Comparison of ENCODE assay signal across 9 mouse cellular contexts in genomic region chr4:139490413-139491055, GRCm38 (mm10). TPM values are rescaled to one million over a fixed set of nuclear protein-coding genes. Genes with fewer than 3 reads are reported as not detected.
A peak's percentile ranks its signal among the peaks of the same experiment; 100 is the strongest.
DNase-seq lines count a peak whose midpoint lies in the region; ATAC-seq lines count a peak whose summit lies in the region.
"Had no signal": no experiment of that assay in that cellular context is flagged by ENCODE, and none has a peak within 500 bp of the region (broad histone marks: within the 10 kb centered on the region; RNA-seq: fewer than 3 reads in every experiment).

No protein-coding gene starts in this region.

- H3K36me3 ChIP-seq in hindbrain, embryonic 15.5 days, result peaks cover 39% of the 10 kb centered on the region
- H3K36me3 ChIP-seq in hindbrain, embryonic 14.5 days (replicated peaks; ENCODE audit: control insufficient read depth, insufficient read depth), result peaks cover 58% of the 10 kb centered on the region
- peaks cover 65% of the 10 kb centered on the region for H3K36me3 ChIP-seq in kidney, embryonic 15.5 days

- H3K27me3 ChIP-seq in hindbrain, embryonic 15.5 days, result no peaks in the 10 kb centered on the region
- no peaks in the 10 kb centered on the region for H3K27me3 ChIP-seq in hindbrain, embryonic 14.5 days (ENCODE audit: control insufficient read depth, insufficient read depth, low read length)
- no peaks in the 10 kb centered on the region for H3K27me3 ChIP-seq in kidney, embryonic 15.5 days

- intact Hi-C loops in heart, postnatal 36 days (cut with DNase I), result no loop called here

- ATAC-seq in hindbrain, embryonic 15.5 days (ENCODE audit: low FRiP score, low read depth), result no peak
- ATAC-seq in hindbrain, embryonic 14.5 days (ENCODE audit: low FRiP score), result no peak
- ATAC-seq in monocyte, adult 5-6 weeks (replicated peaks; ENCODE audit: insufficient number of reproducible peaks, low FRiP score, low TSS enrichment, poor library complexity, severe bottlenecking), result 0 out of 2 replicates have a peak, but pooled peaks have one; percentile 8
- no peak for ATAC-seq in megakaryocyte progenitor cell, adult 5-6 weeks (replicated peaks; ENCODE audit: poor library complexity)
- no peak for ATAC-seq in kidney, embryonic 15.5 days (replicated peaks; ENCODE audit: low FRiP score)

- 76% methylated on average over 11 of the region's 11 CpGs for WGBS in hindbrain, embryonic 15.5 days
- WGBS in hindbrain, embryonic 14.5 days, result 86% methylated on average over 11 of the region's 11 CpGs
- WGBS in kidney, embryonic 15.5 days, result 82% methylated on average over 11 of the region's 11 CpGs

- no peaks in the 10 kb centered on the region; the same call in 1 of the 2 replicates for H3K4me1 ChIP-seq in hindbrain, embryonic 15.5 days (replicated peaks)
- H3K4me1 ChIP-seq in hindbrain, embryonic 14.5 days (replicated peaks; ENCODE audit: control insufficient read depth, insufficient read depth, low read length), result no peaks in the 10 kb centered on the region
- peaks cover 9% of the 10 kb centered on the region; the same call in 1 of the 2 replicates for H3K4me1 ChIP-seq in kidney, embryonic 15.5 days

- H3K4me2 ChIP-seq in hindbrain, embryonic 15.5 days, result no peak overlapping the region
- H3K4me2 ChIP-seq in hindbrain, embryonic 14.5 days (replicated peaks), result no peak overlapping the region
- no peak overlapping the region for H3K4me2 ChIP-seq in kidney, embryonic 15.5 days

- H3K4me3 ChIP-seq in hindbrain, embryonic 15.5 days, result no peak overlapping the region
- no peak overlapping the region for H3K4me3 ChIP-seq in hindbrain, embryonic 14.5 days (replicated peaks; ENCODE audit: low read length)
- no peak overlapping the region for H3K4me3 ChIP-seq in kidney, embryonic 15.5 days (replicated peaks)
- H3K4me3 ChIP-seq: megakaryocyte, embryonic 14.5 days had no signal

- H3K9ac ChIP-seq in hindbrain, embryonic 15.5 days, result no peak overlapping the region
- no peak overlapping the region for H3K9ac ChIP-seq in hindbrain, embryonic 14.5 days
- H3K9ac ChIP-seq in kidney, embryonic 15.5 days, result no peak overlapping the region

- H3K27ac ChIP-seq in hindbrain, embryonic 15.5 days (replicated peaks), result 0 out of 2 replicates have a peak overlapping the region, but pooled peaks have one; percentile 17
- no peak overlapping the region for H3K27ac ChIP-seq in hindbrain, embryonic 14.5 days
- no peak overlapping the region for H3K27ac ChIP-seq in kidney, embryonic 15.5 days

- no peaks in the 10 kb centered on the region for H3K9me3 ChIP-seq in hindbrain, embryonic 15.5 days
- no peaks in the 10 kb centered on the region for H3K9me3 ChIP-seq in hindbrain, embryonic 14.5 days (ENCODE audit: control insufficient read depth, low read length)
- no peaks in the 10 kb centered on the region for H3K9me3 ChIP-seq in kidney, embryonic 15.5 days (replicated peaks)
- H3K9me3 ChIP-seq: megakaryocyte, embryonic 14.5 days had no signal

- DNase-seq in hindbrain, embryonic 14.5 days (ENCODE audit: low spot score), result no peak
- DNase-seq in frontal cortex, postnatal 10 days (ENCODE audit: low spot score in 2 of 2), result peak; percentile 32 to 40
- peak; percentile 66 to 72 for DNase-seq in heart, postnatal 36 days
- DNase-seq in thymus, postnatal 0 days (ENCODE audit: low spot score), result no peak

RNA-seq across cellular contexts. Expression of gene Iffo2, which starts 39.8 kb away (rescaled TPM):
- polyA plus RNA-seq in hindbrain, embryonic 15.5 days (2015; fragmentation: Nextera tagmentation; extraction: Ambion mirVana), result 4.3 and 5.1 TPM in 2 replicates
- polyA plus RNA-seq in hindbrain, embryonic 14.5 days (2014; fragmentation: Nextera tagmentation; extraction: Ambion mirVana), result 5.6 and 6.0 TPM in 2 replicates
- total RNA-seq in heart, postnatal 36 days (2021), result 1 to 10 TPM; 5.7 to 6.0 TPM
- 11.1 to 19.2 TPM (median 11.7 TPM) in 3 replicates for total RNA-seq in monocyte, adult 5-6 weeks (2017)
- total RNA-seq in megakaryocyte progenitor cell, adult 5-6 weeks (2015), result 0.39 and 0.69 TPM in 2 replicates
- 0.33 and 1.2 TPM in 2 replicates for total RNA-seq in megakaryocyte progenitor cell, adult 5-6 weeks (2017)
- 4.3 and 4.8 TPM in 2 replicates for polyA plus RNA-seq in kidney, embryonic 15.5 days (2015; fragmentation: Nextera tagmentation; extraction: Ambion mirVana)
- polyA plus RNA-seq in thymus, postnatal 0 days (2015; fragmentation: Nextera tagmentation; extraction: Ambion mirVana), result 3.1 and 3.7 TPM in 2 replicates

Comparison
In these comparisons a context has a peak if more than half of its experiments do, and no peak if none do; other contexts are left out.
1. DNase-seq: peak in frontal cortex, postnatal 10 days (2 of 2) and heart, postnatal 36 days (2 of 2); none in hindbrain, embryonic 14.5 days (single experiment) and thymus, postnatal 0 days (single experiment).